Mouse (Mus musculus) limb, embryonic 10.5 days (tissue): Measurements from ENCODE around the gene Pea15a. TPM values are rescaled to one million over a fixed set of nuclear protein-coding genes. Genes with fewer than 3 reads are reported as not detected.

Experiments
- DNase-seq: peaks from one replicate; pipeline ENCODE4 v3.0.0-alpha.2; 2017; ENCODE audit warnings: low spot score
- H3K27ac ChIP-seq: fragments of 300-500 bp; sonication (generic); 2 replicates; pipeline ENCODE4 v1.5.1; 2016; ENCODE audit warnings: mild to moderate bottlenecking
- H3K27me3 ChIP-seq: fragments of 300-500 bp; sonication (generic); 2 replicates; pipeline ENCODE4 v1.6.1; 2016; ENCODE audit warnings: low read depth, mild to moderate bottlenecking; ENCODE audit not compliant: poor library complexity, severe bottlenecking
- H3K36me3 ChIP-seq: fragments of 300-500 bp; sonication (generic); 2 replicates; pipeline ENCODE4 v1.6.1; 2016; ENCODE audit warnings: mild to moderate bottlenecking, moderate library complexity
- H3K4me1 ChIP-seq: fragments of 300-500 bp; sonication (generic); 2 replicates; pipeline ENCODE4 v1.6.1; 2016
- H3K4me3 ChIP-seq: fragments of 300-500 bp; sonication (generic); 2 replicates; pipeline ENCODE4 v1.5.1; 2016; ENCODE audit warnings: mild to moderate bottlenecking, moderate library complexity
- H3K9me3 ChIP-seq: fragments of 300-500 bp; sonication (generic); replicated peaks from 2 replicates; pipeline ENCODE4 v1.6.1; 2016; ENCODE audit warnings: mild to moderate bottlenecking
- WGBS: fragments of 180-500 bp; shearing (Covaris S2); methylation state at CpG from one replicate; pipeline ENCODE4 v1.1.7; 2016; 5-methylcytosine and 5-hydroxymethylcytosine counted together
- polyA plus RNA-seq: library from polyadenylated mRNA; unstranded; fragments of >200 nt; fragmentation: Nextera tagmentation; extraction: Ambion mirVana; gene quantifications from 2 replicates; pipeline ENCODE4 v1.2.1, GENCODE M21; 2016

Pea15a gene
- polyA plus RNA-seq, 1 experiment from 2014 or later, result 88.4 TPM

DNA sequence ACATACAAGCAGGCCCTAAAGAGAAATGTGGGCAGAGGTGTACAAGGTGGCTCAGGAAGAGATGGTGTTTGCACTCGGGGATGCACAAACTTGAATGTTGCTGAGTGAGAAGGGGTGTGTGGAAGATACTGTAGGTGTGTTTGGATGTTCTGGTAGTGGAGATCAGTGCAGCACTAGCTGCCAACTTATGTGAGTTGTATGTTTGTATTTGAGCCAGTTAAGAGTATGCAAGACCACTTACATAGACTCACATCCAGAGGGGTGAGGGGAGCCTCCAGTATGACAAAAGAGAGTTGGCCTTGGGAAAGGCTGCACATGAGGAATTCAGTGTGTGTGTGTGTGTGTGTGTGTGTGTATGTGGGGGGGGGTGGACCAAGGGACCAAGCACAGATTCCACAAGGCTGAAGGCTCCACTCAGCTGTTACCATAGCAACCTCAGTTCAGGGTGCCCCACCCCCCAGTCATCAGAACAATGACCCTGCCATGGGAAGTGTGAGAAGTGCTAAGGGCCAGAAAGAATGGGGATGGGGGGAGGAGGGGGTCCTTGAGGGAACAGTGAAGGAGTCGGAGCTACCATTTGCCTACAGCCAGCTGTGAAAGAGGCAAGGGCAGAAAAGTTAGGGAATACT, 3.6 kb downstream of the Pea15a start:
- DNase-seq, result peak; percentile 53
- H3K27ac ChIP-seq, result peak overlapping the region; percentile 77
- H3K36me3 ChIP-seq, result peaks cover 46% of the 10 kb centered on the region
- no peaks in the 10 kb centered on the region for H3K9me3 ChIP-seq
- peaks cover 71% of the 10 kb centered on the region for H3K4me1 ChIP-seq
- H3K4me3 ChIP-seq, result peak overlapping the region; percentile 18; the same call in 1 of the 2 replicates
- H3K27me3 ChIP-seq, result no peaks in the 10 kb centered on the region
- WGBS, result 32% methylated on average over 2 of the region's 2 CpGs

DNA sequence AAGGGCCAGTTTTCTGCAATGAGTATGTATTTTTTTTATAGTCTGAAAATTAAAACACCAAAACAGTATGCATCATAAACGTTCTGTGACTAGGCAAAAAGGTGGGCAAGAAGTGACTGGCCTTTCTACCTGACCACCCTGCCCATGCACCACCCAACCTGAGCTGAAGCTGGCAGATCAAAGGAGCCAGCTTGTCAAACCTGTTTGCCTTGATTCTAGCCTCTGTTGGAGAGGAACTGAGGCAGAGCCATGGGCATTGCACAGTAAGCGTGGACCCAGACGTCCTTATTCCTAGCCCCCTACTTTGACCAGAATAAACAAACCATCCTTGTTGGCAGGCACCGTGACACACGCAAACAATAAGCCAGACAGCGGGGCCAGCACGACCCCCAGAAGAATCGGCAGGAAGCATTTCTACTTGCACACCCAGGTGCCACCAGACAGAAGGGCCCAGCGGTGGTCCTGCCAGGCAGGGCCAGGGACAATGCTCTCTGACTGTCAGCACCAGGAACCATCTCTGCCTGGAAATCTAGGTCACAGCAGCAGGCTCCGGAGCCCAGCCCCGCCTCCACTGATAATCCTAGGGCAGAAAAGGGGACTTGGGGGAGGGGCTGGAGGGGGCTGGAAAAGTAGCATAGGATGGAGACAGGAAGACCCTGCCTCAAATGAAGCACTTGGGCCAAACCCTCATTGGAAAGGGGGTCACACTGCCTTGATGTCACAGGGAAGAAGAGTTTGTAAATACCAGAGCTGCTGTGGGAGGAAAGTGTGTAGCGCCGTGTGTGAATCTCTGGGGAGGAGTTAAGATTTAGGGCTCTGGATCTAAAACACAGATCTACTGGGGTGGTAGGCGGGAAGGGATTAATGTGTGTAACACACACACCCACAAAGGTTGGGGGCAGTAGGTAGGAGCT, 4.4 kb downstream of the Pea15a start:
- Histone ChIP-seq H3K27ac (peak overlapping the region; percentile 77), H3K9me3 (no peaks in the 10 kb centered on the region), H3K4me3 (0 out of 2 replicates have a peak overlapping the region, but pooled peaks have one; percentile 17), H3K27me3 (no peaks in the 10 kb centered on the region), H3K4me1 (peaks cover 68% of the 10 kb centered on the region), H3K36me3 (peaks cover 54% of the 10 kb centered on the region)
- whole genome bisulfite sequencing, result 23% methylated on average over 14 of the region's 14 CpGs
- DNase-seq, result no peak

- Histone ChIP-seq H3K36me3 (peaks cover 66% of the 10 kb centered on the region), H3K9me3 (no peaks in the 10 kb centered on the region), H3K4me1 (peaks cover 56% of the 10 kb centered on the region), H3K27ac (peak overlapping the region; percentile 21; the same call in 1 of the 2 replicates), H3K27me3 (no peaks in the 10 kb centered on the region), H3K4me3 (no peak overlapping the region)
- 55% methylated on average over 7 of the region's 7 CpGs for WGBS
- no peak for DNase-seq
Measured at GRCm38 (mm10) chr1:172200871-172201447, 5.6 kb downstream of the Pea15a start.

DNA sequence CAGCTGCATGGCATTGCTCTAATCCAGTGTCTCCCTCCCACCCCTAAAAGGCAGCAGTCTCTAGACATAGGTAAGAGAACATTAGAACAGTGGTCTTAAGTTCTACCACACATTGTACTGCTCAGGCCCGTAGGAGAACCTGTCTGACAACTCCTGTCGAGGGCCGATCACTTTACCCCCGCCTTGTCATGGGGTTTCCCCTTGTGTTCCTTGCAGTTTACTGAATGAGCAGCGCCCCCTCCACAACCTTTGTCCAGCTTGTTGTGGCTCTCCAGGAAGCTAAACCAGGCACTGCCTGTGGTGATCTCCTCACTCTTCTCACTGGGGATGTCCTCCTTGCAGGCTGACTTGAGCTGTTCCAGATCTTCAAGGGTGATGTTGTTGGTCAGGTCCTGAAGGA, 6.4 kb downstream of the Pea15a start:
- no peak overlapping the region for H3K27ac ChIP-seq
- H3K36me3 ChIP-seq, result peaks cover 74% of the 10 kb centered on the region
- WGBS, result 77% methylated on average over 5 of the region's 5 CpGs
- no peak overlapping the region for H3K4me3 ChIP-seq
- DNase-seq, result no peak
- peaks cover 48% of the 10 kb centered on the region for H3K4me1 ChIP-seq
- no peaks in the 10 kb centered on the region for H3K9me3 ChIP-seq
- H3K27me3 ChIP-seq, result no peaks in the 10 kb centered on the region

DNA sequence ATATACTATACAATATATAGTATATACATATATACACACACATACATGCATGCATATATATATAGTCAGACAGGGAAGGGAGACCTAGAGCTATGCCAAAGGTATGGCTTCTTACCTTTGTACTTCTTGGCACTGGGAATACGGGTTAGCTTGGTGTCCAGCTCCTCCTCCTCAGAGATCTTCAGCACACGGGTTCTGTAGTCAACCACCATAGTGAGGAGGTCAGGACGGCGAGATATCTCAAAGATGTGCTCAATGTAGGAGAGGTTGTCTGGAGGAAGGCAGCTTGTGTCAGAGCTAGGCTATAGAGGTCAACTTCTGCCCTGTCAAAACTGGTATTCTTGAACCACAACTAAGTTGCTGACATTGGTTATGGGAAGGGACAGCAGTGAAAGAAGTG, 7.6 kb downstream of the Pea15a start:
- no peak overlapping the region for H3K4me3 ChIP-seq
- peaks cover 86% of the 10 kb centered on the region for H3K36me3 ChIP-seq
- H3K27me3 ChIP-seq, result no peaks in the 10 kb centered on the region
- H3K9me3 ChIP-seq, result no peaks in the 10 kb centered on the region
- DNase-seq, result no peak
- peaks cover 36% of the 10 kb centered on the region for H3K4me1 ChIP-seq
- 92% methylated on average over 4 of the region's 4 CpGs for WGBS
- H3K27ac ChIP-seq, result no peak overlapping the region

DNA sequence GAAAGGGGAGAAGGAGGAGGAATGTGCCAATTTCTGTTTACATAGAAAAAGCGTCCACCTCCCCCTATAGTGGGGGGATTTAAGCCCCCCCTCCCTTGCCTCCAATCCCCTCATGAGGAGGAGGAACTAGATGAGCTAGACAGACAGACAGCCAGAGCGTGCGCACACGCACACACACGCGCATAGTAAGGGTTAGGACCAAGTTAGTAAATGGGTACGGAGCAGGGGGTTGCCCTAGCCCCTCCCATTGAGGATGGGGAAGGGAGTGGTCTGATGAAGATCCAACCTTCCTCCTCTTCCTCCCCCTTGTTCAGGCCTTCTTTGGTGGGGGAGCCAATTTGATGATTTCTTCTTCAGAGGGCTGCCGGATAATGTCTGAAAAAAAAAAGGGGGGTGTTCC, 8.3 kb downstream of the Pea15a start:
- Histone ChIP-seq H3K27ac (no peak overlapping the region), H3K4me3 (no peak overlapping the region), H3K9me3 (no peaks in the 10 kb centered on the region), H3K4me1 (peaks cover 29% of the 10 kb centered on the region), H3K36me3 (peaks cover 92% of the 10 kb centered on the region), H3K27me3 (no peaks in the 10 kb centered on the region)
- DNase-seq, result no peak
- 92% methylated on average over 8 of the region's 8 CpGs for WGBS

DNA sequence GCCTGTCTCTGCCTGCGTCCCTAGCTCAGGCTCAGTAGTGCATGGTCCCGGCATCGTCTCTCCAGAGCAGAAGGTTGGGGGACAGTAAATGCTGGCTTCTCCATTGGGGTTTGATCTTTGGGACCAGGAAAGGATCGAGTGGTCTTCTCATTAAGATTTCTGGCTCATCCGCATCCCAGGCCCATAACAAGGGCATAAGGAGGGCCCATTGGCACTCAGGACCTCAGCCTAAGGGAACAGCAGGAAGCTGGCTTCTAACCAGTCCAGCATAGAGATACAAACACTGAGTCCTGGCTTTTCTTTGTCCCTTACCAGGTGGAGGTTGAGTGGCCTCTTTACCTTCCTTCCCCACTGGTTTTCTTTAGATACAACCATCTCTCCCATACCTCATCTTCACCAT, 8.8 kb downstream of the Pea15a start:
- Histone ChIP-seq H3K27me3 (no peaks in the 10 kb centered on the region), H3K27ac (no peak overlapping the region), H3K9me3 (no peaks in the 10 kb centered on the region), H3K4me3 (no peak overlapping the region), H3K4me1 (peaks cover 25% of the 10 kb centered on the region), H3K36me3 (peaks cover 93% of the 10 kb centered on the region)
- WGBS, result 90% methylated on average over 5 of the region's 5 CpGs
- DNase-seq, result no peak

DNA sequence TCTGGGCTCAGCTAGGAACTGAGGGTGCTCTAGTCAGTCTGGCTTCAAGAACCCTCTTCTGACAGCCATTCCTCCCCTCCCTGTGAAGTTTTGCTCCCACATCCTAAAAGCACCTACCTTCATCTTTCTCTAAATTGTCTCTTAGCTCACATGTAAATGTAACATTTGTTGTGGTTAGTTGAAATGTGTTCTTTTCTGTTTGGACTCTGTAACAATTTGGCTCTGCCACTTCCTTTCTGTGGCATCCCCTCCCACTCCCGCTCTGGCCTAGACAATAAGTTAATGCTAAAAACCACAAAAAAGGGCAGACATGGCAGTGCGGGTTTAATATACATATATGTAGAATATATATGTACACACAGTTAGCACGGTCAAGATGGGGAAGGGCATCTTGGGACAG, 9.5 kb downstream of the Pea15a start:
- Histone ChIP-seq H3K4me3 (no peak overlapping the region), H3K36me3 (peaks cover 94% of the 10 kb centered on the region)

GRCm38 (mm10) chr1:172194435-172194834, 12.2 kb downstream of the Pea15a start:
- Histone ChIP-seq H3K36me3 (peaks cover 94% of the 10 kb centered on the region), H3K27ac (no peak overlapping the region)
- no peak for DNase-seq

More for the DNA sequence above, 9.5 kb downstream of the Pea15a start:
- no peaks in the 10 kb centered on the region for H3K27me3 ChIP-seq
- WGBS, result 93% methylated on average over 3 of the region's 3 CpGs
- DNase-seq, result no peak
- H3K4me1 ChIP-seq, result peaks cover 17% of the 10 kb centered on the region
- no peaks in the 10 kb centered on the region for H3K9me3 ChIP-seq
- H3K27ac ChIP-seq, result no peak overlapping the region

GRCm38 (mm10) chr1:172192217-172192616, 14.4 kb downstream of the Pea15a start:
- WGBS, result 91% methylated on average over 3 of the region's 3 CpGs
- no peak for DNase-seq
- Histone ChIP-seq H3K4me1 (no peaks in the 10 kb centered on the region), H3K9me3 (no peaks in the 10 kb centered on the region), H3K27ac (no peak overlapping the region), H3K4me3 (no peak overlapping the region), H3K36me3 (peaks cover 96% of the 10 kb centered on the region), H3K27me3 (no peaks in the 10 kb centered on the region)

More at GRCm38 (mm10) chr1:172194435-172194834, 12.2 kb downstream of the Pea15a start:
- H3K9me3 ChIP-seq, result no peaks in the 10 kb centered on the region
- no peaks in the 10 kb centered on the region for H3K4me1 ChIP-seq
- 85% methylated on average over 8 of the region's 8 CpGs for WGBS
- H3K4me3 ChIP-seq, result no peak overlapping the region
- no peaks in the 10 kb centered on the region for H3K27me3 ChIP-seq

GRCm38 (mm10) chr1:172191578-172191977, 15.0 kb downstream of the Pea15a start:
- Histone ChIP-seq H3K36me3 (peaks cover 96% of the 10 kb centered on the region), H3K4me3 (no peak overlapping the region), H3K27ac (no peak overlapping the region), H3K4me1 (no peaks in the 10 kb centered on the region), H3K9me3 (no peaks in the 10 kb centered on the region), H3K27me3 (no peaks in the 10 kb centered on the region)
- DNase-seq, result no peak
- WGBS, result 91% methylated on average over 2 of the region's 2 CpGs

DNA sequence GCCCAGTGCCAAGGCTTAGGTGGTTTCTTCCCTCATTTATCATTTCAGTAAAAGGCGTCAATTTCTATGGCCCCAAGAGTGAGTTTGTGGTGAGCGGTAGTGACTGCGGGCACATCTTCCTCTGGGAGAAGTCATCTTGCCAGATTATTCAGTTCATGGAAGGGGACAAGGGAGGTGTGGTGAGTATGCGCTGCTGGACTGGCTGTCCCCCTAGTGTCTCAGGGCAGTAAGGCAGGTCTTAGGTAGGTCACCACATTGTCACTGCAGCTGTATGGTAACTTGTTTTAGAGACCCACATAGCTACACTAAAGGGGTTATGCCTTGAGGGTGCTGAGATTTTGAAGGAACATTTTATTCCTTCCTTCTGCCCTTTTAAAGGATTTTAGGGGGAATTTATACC, 17.7 kb downstream of the Pea15a start:
- no peak overlapping the region for H3K4me3 ChIP-seq
- H3K27ac ChIP-seq, result no peak overlapping the region
- no peak for DNase-seq
- H3K4me1 ChIP-seq, result no peaks in the 10 kb centered on the region
- 81% methylated on average over 4 of the region's 4 CpGs for WGBS
- peaks cover 93% of the 10 kb centered on the region for H3K36me3 ChIP-seq
- no peaks in the 10 kb centered on the region for H3K9me3 ChIP-seq
- no peaks in the 10 kb centered on the region for H3K27me3 ChIP-seq
